Mouse (Mus musculus): ENCODE results near the gene Srpr. TPM values are rescaled to one million over a fixed set of nuclear protein-coding genes. Genes with fewer than 3 reads are reported as not detected.

The Srpr gene
- polyA plus RNA-seq, 1 experiment: 70.1 TPM

DNA sequence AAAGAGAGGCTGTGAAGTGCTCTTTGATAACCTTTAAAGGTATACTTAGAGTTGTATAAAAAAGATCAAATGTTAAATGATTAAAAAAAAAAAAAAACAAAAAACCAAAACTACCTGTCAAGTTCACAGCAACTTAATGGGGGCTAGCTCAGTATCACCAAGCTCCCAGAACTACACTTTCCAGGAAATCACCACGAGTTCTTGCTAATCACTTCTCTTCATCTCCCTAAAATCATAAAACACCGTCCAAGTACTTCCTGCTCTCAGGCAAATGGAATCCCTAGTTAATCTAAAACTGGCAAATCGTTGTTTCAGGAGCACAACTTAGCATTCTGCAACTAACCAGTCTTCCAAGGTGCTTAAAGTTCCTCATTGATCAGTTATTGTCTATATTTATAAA, 64.5 kb downstream of the Srpr start:
- H3K4me3 ChIP-seq (ENCODE audit: control insufficient read depth, insufficient read depth, low read length): no peak overlapping the region
- peaks cover 7% of the 10 kb centered on the region for H3K4me1 ChIP-seq (replicated peaks; ENCODE audit: control insufficient read depth, insufficient read depth, low read length)
- H3K27me3 ChIP-seq (ENCODE audit: control insufficient read depth, insufficient read depth, low read length): no peaks in the 10 kb centered on the region
- TF ChIP-seq POLR2A (IDR thresholded peaks at IDR 0.05; ENCODE audit: control insufficient read depth, extremely low read depth, insufficient read depth, low read length, poor library complexity) (no peak), CTCF (IDR thresholded peaks at IDR 0.05; ENCODE audit: borderline replicate concordance, control insufficient read depth, extremely low read depth, insufficient read depth, low read length, poor library complexity) (no peak)
- no peaks in the 10 kb centered on the region for H3K36me3 ChIP-seq (ENCODE audit: control insufficient read depth, insufficient read depth, low read length)
- H3K27ac ChIP-seq (ENCODE audit: control insufficient read depth, insufficient read depth, low read length): no peak overlapping the region
- no peak for DNase-seq
- WGBS: 20% methylated on average over 3 of the region's 3 CpGs

DNA sequence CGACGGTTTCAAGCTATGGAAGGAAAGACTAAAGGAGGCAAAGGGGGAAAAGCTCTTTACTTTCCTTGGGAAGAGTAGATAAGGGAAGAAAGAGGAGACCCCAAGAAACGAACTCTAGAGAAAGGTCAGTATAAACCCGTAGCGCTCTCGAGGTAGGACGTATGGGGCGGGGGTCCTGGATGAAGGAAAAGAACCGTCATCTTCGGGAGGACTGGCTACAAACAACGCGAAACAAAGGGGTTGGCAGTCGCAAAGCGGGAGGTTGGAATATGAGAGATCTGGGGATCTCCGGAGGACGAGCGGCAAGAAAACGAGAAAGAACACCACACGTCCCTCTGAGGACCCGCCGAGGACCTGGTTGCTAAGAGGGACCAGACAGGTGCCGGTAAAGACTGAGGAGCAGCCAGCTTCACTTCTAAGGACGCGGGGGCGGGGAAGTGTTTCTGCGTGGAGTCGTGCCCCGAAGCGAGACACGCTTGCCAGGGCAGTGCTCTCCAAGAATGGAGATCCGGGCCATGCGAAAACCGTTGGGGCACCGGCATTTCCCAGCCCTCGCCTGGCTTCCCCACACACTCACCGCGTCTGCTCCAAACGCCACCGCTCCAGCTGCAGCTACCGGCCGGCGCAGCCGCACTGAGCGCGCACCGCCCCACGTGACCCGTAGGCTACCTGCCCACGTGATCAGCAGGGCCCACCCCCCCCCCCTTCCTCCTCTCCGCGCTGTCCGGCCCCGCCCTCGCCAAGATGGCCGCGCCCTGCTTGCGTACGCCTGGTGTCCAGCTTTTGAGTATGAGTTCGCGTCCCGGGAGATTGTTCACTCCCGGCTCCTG, 67.4 kb downstream of the Srpr start, which contains the start of the genes Fam118b and Rpusd4:
Gene Fam118b (minus strand): TSS at position 660 of the 830 bp plus-strand sequence.
Gene Rpusd4 (plus strand): TSS at position 720 of the 830 bp plus-strand sequence.
- TF ChIP-seq CTCF (IDR thresholded peaks at IDR 0.05; ENCODE audit: borderline replicate concordance, control insufficient read depth, extremely low read depth, insufficient read depth, low read length, poor library complexity): no peak
- peak; percentile 87 for TF ChIP-seq POLR2A (IDR thresholded peaks at IDR 0.05; ENCODE audit: control insufficient read depth, extremely low read depth, insufficient read depth, low read length, poor library complexity)
- WGBS: under 1% methylated on average over 62 of the region's 62 CpGs
- H3K36me3 ChIP-seq (ENCODE audit: control insufficient read depth, insufficient read depth, low read length): peaks cover 2% of the 10 kb centered on the region; the same call in 1 of the 2 replicates
- peaks cover 7% of the 10 kb centered on the region for H3K4me1 ChIP-seq (replicated peaks; ENCODE audit: control insufficient read depth, insufficient read depth, low read length)
- H3K27ac ChIP-seq (ENCODE audit: control insufficient read depth, insufficient read depth, low read length): no peak within 1 kb of the TSS
- peak within 1 kb of the TSS; percentile 85 for H3K4me3 ChIP-seq (ENCODE audit: control insufficient read depth, insufficient read depth, low read length)
- DNase-seq: peak; percentile 90
- no peaks in the 10 kb centered on the region for H3K27me3 ChIP-seq (ENCODE audit: control insufficient read depth, insufficient read depth, low read length)

DNA sequence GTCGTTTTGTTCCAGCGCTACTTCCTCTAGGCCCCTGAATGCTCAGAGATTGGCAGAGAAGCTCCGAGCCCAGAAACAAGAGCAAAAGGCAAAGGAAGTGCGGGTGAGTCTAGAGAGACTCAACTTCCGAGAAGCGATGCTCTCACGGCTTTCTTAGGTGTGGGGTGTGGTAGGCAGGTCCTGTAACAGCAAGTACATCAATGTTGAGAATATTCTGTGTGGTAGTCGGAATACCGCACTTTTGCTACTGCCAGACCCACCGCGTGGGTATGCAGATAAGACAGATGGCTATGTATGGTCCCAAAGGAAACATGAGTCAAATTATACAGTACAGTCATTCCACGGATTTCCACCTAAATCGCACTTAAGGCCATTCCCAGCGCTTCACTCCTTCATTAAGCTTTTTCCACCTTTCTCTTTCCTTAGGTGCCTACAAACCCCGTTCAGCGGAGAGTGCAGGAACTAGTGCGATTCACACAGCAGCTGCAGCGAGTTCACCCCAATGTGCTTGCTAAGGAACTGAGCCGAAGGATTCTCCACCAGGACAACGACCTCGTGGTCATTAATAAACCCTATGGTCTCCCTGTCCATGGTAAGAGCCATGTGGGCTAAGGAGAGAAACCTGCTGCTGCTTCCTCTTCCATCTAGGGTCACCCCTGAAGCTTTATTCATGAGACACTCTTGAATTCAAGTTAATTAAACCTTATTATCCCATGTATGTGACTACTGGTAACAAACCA, 68.2 kb downstream of the Srpr start:
- Histone ChIP-seq H3K36me3 (ENCODE audit: control insufficient read depth, insufficient read depth, low read length) (peaks cover 10% of the 10 kb centered on the region), H3K4me3 (ENCODE audit: control insufficient read depth, insufficient read depth, low read length) (peak overlapping the region; percentile 81), H3K4me1 (replicated peaks; ENCODE audit: control insufficient read depth, insufficient read depth, low read length) (peaks cover 7% of the 10 kb centered on the region), H3K27me3 (ENCODE audit: control insufficient read depth, insufficient read depth, low read length) (no peaks in the 10 kb centered on the region), H3K27ac (ENCODE audit: control insufficient read depth, insufficient read depth, low read length) (no peak overlapping the region)
- TF ChIP-seq CTCF (IDR thresholded peaks at IDR 0.05; ENCODE audit: borderline replicate concordance, control insufficient read depth, extremely low read depth, insufficient read depth, low read length, poor library complexity) (no peak), POLR2A (IDR thresholded peaks at IDR 0.05; ENCODE audit: control insufficient read depth, extremely low read depth, insufficient read depth, low read length, poor library complexity) (no peak)
- 3% methylated on average over 21 of the region's 21 CpGs for WGBS
- no peak for DNase-seq

- H3K36me3 ChIP-seq (ENCODE audit: control insufficient read depth, insufficient read depth, low read length): peaks cover 30% of the 10 kb centered on the region
- no peaks in the 10 kb centered on the region for H3K27me3 ChIP-seq (ENCODE audit: control insufficient read depth, insufficient read depth, low read length)
- no peaks in the 10 kb centered on the region for H3K4me1 ChIP-seq (replicated peaks; ENCODE audit: control insufficient read depth, insufficient read depth, low read length)
- no peak for DNase-seq
- no peak overlapping the region for H3K27ac ChIP-seq (ENCODE audit: control insufficient read depth, insufficient read depth, low read length)
- TF ChIP-seq POLR2A (IDR thresholded peaks at IDR 0.05; ENCODE audit: control insufficient read depth, extremely low read depth, insufficient read depth, low read length, poor library complexity) (no peak), CTCF (IDR thresholded peaks at IDR 0.05; ENCODE audit: borderline replicate concordance, control insufficient read depth, extremely low read depth, insufficient read depth, low read length, poor library complexity) (no peak)
- 90% methylated on average over 3 of the region's 3 CpGs for WGBS
- H3K4me3 ChIP-seq (ENCODE audit: control insufficient read depth, insufficient read depth, low read length): no peak overlapping the region
These were observed 77.9 kb downstream of the Srpr start for GRCm38 (mm10) chr9:35277855-35278365.

- TF ChIP-seq CTCF (IDR thresholded peaks at IDR 0.05; ENCODE audit: borderline replicate concordance, control insufficient read depth, extremely low read depth, insufficient read depth, low read length, poor library complexity) (no peak), POLR2A (IDR thresholded peaks at IDR 0.05; ENCODE audit: control insufficient read depth, extremely low read depth, insufficient read depth, low read length, poor library complexity) (no peak)
- H3K27ac ChIP-seq (ENCODE audit: control insufficient read depth, insufficient read depth, low read length): no peak overlapping the region
- peaks cover 24% of the 10 kb centered on the region for H3K36me3 ChIP-seq (ENCODE audit: control insufficient read depth, insufficient read depth, low read length)
- no peak for DNase-seq
- H3K4me3 ChIP-seq (ENCODE audit: control insufficient read depth, insufficient read depth, low read length): no peak overlapping the region
- no peaks in the 10 kb centered on the region for H3K4me1 ChIP-seq (replicated peaks; ENCODE audit: control insufficient read depth, insufficient read depth, low read length)
- no peaks in the 10 kb centered on the region for H3K27me3 ChIP-seq (ENCODE audit: control insufficient read depth, insufficient read depth, low read length)
- 95% methylated on average over 4 of the region's 4 CpGs for WGBS
These were observed 78.5 kb downstream of the Srpr start for GRCm38 (mm10) chr9:35278451-35278850.

Data from thymus, adult 2 months (tissue).